Mouse (Mus musculus): ENCODE data around the gene Nectin2. TPM values are rescaled to one million over a fixed set of nuclear protein-coding genes. Genes with fewer than 3 reads are reported as not detected.
A peak's percentile ranks its signal among the peaks of the same experiment; 100 is the strongest.
"Not testable (repeated sequence)": the region's sequence is repeated elsewhere in the genome, so short reads cannot be mapped to it uniquely, and the experiment has no call there.

Nectin2 gene
- total RNA-seq, 2 experiments from 2014 or later, result 13.3 to 14.6 TPM

- DNase-seq, result no peak
These were observed 62.2 kb downstream of the Nectin2 start for GRCm38 (mm10) chr7:19688101-19688500.

DNA sequence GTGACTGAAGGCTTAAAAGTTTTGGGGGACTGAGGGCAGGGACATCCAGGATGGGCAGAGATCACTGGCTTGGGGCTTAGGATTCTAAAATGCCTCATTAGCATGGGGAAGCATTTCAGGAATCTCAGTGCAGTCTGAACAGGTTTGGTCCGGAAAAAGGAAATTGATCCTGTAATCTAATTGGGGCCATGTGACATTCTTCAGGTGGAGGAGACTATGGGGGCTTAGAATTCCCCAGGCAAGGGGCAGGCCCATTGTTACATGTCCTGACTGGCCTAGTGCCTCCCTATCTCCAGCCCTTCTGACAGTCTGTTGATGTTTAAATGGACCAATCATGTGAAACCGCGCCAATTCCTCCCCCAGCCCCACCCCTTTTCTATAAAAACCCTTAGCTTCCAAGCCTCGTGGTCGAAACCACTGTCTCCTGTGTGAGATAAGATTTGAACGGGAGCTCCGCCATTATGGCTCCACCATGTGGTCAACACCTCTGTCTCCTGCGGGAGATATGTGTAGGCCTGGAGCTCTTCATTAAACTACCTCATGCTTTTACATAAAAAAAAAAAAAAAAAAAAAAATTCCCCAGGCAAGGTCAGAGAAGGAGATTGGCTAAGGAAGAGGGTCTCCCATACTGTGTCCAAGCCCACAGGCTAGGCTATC, 63.2 kb downstream of the Nectin2 start:
- DNase-seq, result not testable (repeated sequence)

DNA sequence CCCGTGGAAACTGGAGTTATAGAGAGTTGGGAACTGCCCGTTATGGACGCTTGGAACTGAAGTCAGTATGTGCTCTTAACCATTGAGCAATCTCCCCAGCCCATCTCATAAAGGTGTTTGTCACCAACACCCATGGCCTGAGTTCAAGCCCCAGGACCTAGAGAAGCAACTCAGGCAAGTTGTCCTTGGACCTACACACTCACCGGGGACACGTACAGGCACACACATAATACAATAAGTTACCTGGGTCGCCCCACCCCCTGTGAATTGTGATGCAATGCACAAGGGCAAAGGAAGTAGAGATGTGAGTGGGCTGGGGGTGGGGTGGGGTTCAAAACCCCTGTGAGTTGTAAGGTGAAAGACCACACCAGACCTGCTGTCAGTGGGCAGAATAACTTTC, 63.8 kb downstream of the Nectin2 start:
- DNase-seq, result no peak

DNA sequence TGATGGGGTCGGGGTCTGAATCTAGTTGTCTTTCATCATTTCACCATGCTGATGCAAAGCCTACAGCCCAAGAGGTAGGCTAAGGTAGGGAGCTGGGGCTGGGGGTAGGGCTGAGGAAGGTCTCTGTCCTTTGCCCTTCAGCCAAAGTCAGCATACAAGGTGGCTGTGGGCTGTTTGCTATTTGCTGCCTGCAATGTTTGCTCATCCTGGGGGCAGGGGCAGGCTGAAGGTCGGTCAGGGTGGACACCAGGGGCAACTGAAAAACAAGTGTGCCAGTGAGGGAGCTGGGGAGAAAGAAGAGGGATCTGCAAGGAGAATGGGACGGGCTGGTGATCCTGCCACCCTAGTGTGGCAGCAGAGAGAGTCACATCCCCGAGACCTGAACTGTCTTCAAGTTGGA, 64.9 kb downstream of the Nectin2 start:
- no peak for DNase-seq

- no peak for DNase-seq
These were observed 66.5 kb downstream of the Nectin2 start for GRCm38 (mm10) chr7:19683771-19684201.

GRCm38 (mm10) chr7:19682979-19683378, 67.3 kb downstream of the Nectin2 start:
- no peak for DNase-seq

- no peak for DNase-seq
These were observed 69.0 kb downstream of the Nectin2 start, which contains the start of the genes Gm44805 and Apoc4 for GRCm38 (mm10) chr7:19681202-19681694. TSS of gene Gm44805 (minus strand) at chr7:19681423. TSS of gene Apoc4 (minus strand) at chr7:19681479.

DNA sequence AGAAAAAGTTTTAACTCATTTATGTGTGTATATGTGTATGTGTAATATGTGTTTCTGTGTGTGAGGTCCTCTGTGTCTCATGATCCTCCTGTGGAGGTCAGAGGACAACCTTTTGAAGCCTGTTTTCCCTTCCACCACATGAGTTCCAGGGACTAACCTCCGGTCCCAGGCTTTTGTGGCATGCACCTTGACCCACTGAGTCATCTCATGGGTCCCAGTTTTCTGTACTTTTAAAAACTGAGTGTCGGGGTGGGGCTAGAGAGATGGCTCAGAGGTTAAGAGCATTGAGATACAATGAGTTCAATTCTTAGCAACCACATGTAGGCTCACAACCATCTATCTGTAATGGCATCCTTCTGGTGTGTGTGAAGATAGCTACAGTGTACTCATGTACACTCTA, 69.6 kb downstream of the Nectin2 start:
- no peak for DNase-seq

GRCm38 (mm10) chr7:19678901-19679300, 71.4 kb downstream of the Nectin2 start:
- DNase-seq, result no peak

DNA sequence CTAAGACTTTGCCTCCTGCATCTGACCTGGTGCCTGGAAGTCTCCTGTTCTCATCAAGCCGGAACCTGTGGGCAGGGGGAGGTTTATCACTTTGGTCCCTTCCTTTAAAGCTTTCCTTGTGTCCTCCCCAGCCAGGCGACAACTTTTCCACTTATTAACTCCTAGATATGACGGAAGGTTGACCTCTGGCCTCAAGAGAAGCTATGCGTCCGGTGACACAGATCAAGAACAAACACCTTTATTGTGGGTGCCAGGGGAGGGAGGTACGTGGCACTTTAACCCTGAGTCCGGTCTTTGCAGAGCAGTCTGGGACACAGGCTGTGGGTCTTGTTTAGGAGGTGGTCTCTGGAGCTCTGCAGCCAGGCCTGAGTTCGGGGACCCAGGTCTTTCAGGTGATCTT, 72.4 kb downstream of the Nectin2 start, which contains the start of gene Apoc2:
Apoc2 (minus strand) TSS at position 70 of the 400 bp plus-strand sequence.
- no peak for DNase-seq

- DNase-seq, result no peak
These were observed 73.6 kb downstream of the Nectin2 start for GRCm38 (mm10) chr7:19676662-19677061.

DNA sequence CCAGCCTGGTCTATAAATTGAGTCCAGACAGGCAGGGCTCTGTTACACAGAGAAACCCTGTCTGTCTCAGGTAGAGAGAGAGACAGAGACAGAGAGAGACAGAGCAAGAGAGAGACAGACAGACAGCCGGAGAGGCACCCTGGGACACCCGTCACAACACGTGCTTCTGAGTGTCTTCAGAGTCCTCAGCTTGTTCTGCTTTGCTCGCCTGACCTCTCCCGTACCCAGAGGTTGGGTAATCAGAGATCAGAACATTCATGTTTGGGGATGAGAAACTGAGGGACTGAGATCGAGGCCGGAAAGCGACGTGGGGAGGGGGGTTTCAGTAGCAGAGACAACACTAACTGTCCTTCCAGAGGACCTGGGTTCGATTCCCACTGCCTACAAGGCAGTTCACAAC, 74.5 kb downstream of the Nectin2 start:
- no peak for DNase-seq

DNA sequence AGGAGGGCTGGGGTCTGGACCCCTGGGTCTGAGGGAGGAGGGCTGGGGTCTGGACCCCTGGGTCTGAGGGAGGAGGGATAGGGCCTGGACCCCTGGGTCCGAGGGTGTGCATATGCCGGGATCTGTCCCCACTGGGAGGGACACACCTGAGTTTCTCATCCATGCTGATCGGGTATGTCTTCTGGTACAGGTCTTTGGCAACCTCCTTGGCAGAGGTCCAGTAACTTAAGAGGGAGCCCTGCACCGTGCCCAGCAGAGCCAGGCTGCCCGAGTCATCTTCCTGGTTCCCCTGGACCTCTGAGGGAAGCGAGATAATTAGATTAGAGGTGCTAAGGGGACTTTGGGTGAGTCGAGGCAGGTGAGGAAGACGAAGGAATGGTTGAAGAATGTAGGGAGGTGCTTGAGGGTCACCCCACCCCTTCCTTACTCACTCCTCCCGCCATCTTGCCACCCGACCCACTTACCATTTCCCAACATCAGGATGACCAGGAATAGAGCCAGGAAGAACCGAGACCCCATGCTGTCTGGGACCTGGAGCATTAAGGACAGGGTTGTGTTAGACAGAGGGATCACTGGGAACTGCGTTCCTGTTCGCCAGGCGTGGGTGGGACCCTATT, 77.1 kb downstream of the Nectin2 start:
- DNase-seq, result no peak

GRCm38 (mm10) chr7:19671511-19671910, 78.8 kb downstream of the Nectin2 start:
- no peak for DNase-seq

GRCm38 (mm10) chr7:19668947-19669721, 81.1 kb downstream of the Nectin2 start:
- DNase-seq, result peak; percentile 91

DNA sequence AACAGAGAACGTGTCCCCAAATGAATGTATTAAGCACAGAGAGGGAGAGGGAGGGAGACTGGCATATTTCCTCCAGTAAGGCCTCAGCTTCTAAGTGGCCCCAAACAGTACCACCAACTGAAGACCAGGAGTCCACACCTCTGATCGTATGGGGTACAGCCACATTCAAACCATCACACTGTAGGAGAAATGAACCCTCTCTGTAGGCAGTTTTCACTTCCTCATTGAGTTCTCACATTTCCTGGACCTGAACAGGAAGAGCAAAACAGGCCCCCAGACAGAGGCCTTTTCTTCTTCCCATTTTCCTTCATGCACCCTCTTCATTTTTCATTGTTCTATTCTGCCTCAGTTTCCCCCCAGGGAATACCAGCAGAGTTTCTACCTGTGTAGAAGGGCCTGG, 82.8 kb downstream of the Nectin2 start:
- no peak for DNase-seq

- DNase-seq, result no peak
These were observed 83.5 kb downstream of the Nectin2 start for GRCm38 (mm10) chr7:19666750-19667149.

Other genes starting within 250 kb of the Nectin2 start
- gene Bloc1s3, start 242.1 kb downstream of the Nectin2 start, total RNA-seq (2021), result 1 to 10 TPM; 2.2 to 2.4 TPM
- 10 to 100 TPM; 24.6 to 26.5 TPM for gene Trappc6a, start 242.1 kb downstream of the Nectin2 start, total RNA-seq (2021)
- not detected for gene Nkpd1, start 232.6 kb downstream of the Nectin2 start, total RNA-seq (2021)
- 10 to 100 TPM; 38.7 to 41.1 TPM for gene Ppp1r37, start 187.4 kb downstream of the Nectin2 start, total RNA-seq (2021)
- gene Zfp296, start 173.2 kb downstream of the Nectin2 start, total RNA-seq (2021), result under 1 TPM; 0.21 to 0.23 TPM
- gene Gemin7, start 172.9 kb downstream of the Nectin2 start, total RNA-seq (2021), result 10 to 100 TPM; 52.0 to 59.8 TPM
- 10 to 100 TPM; 15.2 to 23.2 TPM for gene Clasrp, start 146.0 kb downstream of the Nectin2 start, total RNA-seq (2021)
- 1 to 10 TPM; 7.3 to 9.0 TPM for gene Relb, start 121.0 kb downstream of the Nectin2 start, total RNA-seq (2021)
- gene Clptm1, start 85.5 kb downstream of the Nectin2 start, total RNA-seq (2021), result 10 to 100 TPM; 45.7 to 48.2 TPM
- under 1 TPM in 1 of 2 experiments, not detected in 1; 0.61 TPM for gene Apoc2, start 72.5 kb downstream of the Nectin2 start, total RNA-seq (2021)
- gene Gm44805, start 69.1 kb downstream of the Nectin2 start, total RNA-seq (2021), result not detected
- gene Apoc4, start 69.0 kb downstream of the Nectin2 start, total RNA-seq (2021), result under 1 TPM in 1 of 2 experiments, not detected in 1; 0.54 TPM
- 1 to 10 TPM in 1 of 2 experiments, not detected in 1; 4.1 TPM for gene Apoc1, start 57.8 kb downstream of the Nectin2 start, total RNA-seq (2021)
- 100 to 1,000 TPM; 100 to 116 TPM for gene Apoe, start 51.3 kb downstream of the Nectin2 start, total RNA-seq (2021)
- gene Tomm40, start 35.0 kb downstream of the Nectin2 start, total RNA-seq (2021), result 10 to 100 TPM; 59.3 to 63.3 TPM
- 10 to 100 TPM; 60.3 to 68.9 TPM for gene Bcam, start 20.5 kb upstream of the Nectin2 start, total RNA-seq (2021)
- gene Cblc, start 46.3 kb upstream of the Nectin2 start, total RNA-seq (2021), result under 1 TPM; 0.38 to 0.59 TPM
- 1 to 10 TPM; 1.8 to 7.0 TPM for gene Bcl3, start 72.3 kb upstream of the Nectin2 start, total RNA-seq (2021)
- gene Gm19345, start 101.5 kb upstream of the Nectin2 start, total RNA-seq (2021), result not detected
- gene Ceacam16, start 110.8 kb upstream of the Nectin2 start, total RNA-seq (2021), result not detected
- not detected for gene Ceacam19, start 137.5 kb upstream of the Nectin2 start, total RNA-seq (2021)
- gene Pvr, start 170.7 kb upstream of the Nectin2 start, total RNA-seq (2021), result 10 to 100 TPM; 10.7 to 15.3 TPM
- not detected for gene Igsf23, start 200.3 kb upstream of the Nectin2 start, total RNA-seq (2021)
- gene Ceacam20, start 214.9 kb upstream of the Nectin2 start, total RNA-seq (2021), result not detected
- gene Nlrp9b, start 241.0 kb upstream of the Nectin2 start, total RNA-seq (2021), result not detected